Mouse (Mus musculus): ENCODE results near the gene Fam151b. TPM values are rescaled to one million over a fixed set of nuclear protein-coding genes. Genes with fewer than 3 reads are reported as not detected.

Gene Fam151b
- total and polyA plus RNA-seq, 3 experiments: 2.3 to 6.2 (median 6.1) TPM

DNA sequence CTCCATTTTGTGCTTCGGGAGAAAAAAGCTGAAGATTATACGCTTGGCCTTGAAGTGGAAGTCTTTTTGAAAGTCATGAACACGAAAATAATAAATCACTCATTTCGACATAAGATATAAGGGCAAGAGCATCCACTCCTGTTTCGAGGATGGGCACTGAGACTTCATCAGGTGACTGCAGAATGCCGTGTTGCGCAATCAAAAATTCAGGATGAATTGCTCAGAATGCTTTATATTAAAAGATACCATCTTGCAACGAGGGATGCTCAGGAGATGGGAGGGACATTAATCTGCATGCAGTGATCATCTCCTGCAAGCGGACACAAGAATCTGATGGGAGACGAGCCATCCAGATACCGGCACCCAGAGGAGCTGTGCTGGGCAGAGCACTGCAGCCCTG lies 64.2 kb downstream of the Fam151b start:
- no peak for DNase-seq

DNA sequence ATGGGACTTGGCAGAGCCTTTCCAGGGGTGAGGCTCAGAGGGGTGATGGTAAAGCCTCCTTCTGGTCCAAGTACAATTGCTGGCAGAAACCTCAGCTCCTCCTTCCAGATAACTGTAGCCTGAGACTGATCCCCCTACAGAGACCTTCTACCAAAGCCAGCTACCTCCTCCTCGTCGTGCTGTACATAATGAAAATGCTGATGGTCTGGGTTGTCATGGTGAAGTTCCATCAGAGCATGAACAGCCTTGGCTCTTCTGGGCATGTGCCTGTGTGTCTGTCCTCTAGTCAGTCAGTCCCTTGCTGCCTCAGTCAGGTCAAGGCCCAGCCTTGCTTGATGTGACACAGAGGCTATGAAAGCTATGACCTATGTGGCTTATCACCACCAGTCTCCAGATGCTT lies 73.3 kb downstream of the Fam151b start:
- DNase-seq: peak; percentile 54

DNA sequence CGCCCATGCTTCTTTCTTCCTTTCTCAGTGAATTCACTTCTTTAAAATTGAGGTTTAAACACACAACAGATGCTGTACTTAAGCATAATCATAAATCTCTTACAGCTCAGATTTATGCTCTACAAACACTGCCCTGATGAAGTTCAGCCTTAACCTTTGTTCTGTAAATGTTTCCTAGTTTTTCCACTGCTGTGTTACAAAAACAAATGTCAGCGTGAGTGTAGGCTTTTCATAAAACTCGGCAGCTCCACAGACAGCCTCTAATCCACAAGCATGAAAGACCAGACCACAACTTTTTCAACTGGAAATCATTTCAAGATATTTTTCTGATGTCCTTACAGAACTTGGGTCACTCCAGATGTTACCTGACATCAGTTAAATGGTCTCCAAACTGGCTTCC lies 80.3 kb downstream of the Fam151b start:
- no peak for DNase-seq

DNA sequence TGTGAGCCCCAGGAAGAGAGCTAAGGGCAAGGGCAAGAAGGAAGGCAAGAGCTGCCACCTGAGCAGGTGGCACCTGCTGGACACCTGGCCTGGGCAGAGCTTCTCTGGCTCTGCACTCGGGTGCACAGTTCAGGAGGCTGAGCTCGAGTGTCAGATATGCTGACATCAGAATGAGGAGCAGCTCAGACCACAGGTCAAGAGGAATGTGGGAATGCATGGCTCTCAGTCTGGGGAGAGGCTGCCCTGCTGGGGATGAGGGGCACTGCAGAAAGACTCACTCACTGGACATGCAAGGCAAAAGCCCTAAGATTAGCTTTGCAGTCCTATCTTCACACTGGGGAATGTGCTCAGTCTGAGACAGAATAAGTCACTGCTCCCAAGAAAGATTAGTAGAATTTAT lies 81.8 kb downstream of the Fam151b start:
- no peak for DNase-seq

Other genes with a start within 250 kb of the Fam151b start
- gene Gm20379, start 178.0 kb downstream of the Fam151b start, total RNA-seq (2021): not detected
- gene Gm20379, start 178.0 kb downstream of the Fam151b start, polyA plus RNA-seq (2012; rRNA removed): not detected in 2 replicates
- 1 to 10 TPM; 2.3 to 2.9 TPM for gene Dhfr, start 129.3 kb downstream of the Fam151b start, total RNA-seq (2021)
- 0.83 and 1.1 TPM in 2 replicates for gene Dhfr, start 129.3 kb downstream of the Fam151b start, polyA plus RNA-seq (2012; rRNA removed)
- 10 to 100 TPM; 17.9 to 21.6 TPM for gene Msh3, start 129.0 kb downstream of the Fam151b start, total RNA-seq (2021)
- 7.2 and 7.3 TPM in 2 replicates for gene Msh3, start 129.0 kb downstream of the Fam151b start, polyA plus RNA-seq (2012; rRNA removed)
- 1 to 10 TPM; 1.2 to 1.4 TPM for gene Ankrd34b, start 58.1 kb downstream of the Fam151b start, total RNA-seq (2021)
- 0.25 and 0.38 TPM in 2 replicates for gene Ankrd34b, start 58.1 kb downstream of the Fam151b start, polyA plus RNA-seq (2012; rRNA removed)
- gene Zfyve16, start 46.9 kb upstream of the Fam151b start, total RNA-seq (2021): 10 to 100 TPM; 22.1 to 25.1 TPM
- 1.0 and 1.1 TPM in 2 replicates for gene Zfyve16, start 46.9 kb upstream of the Fam151b start, polyA plus RNA-seq (2012; rRNA removed)
- gene Spz1, start 92.2 kb upstream of the Fam151b start, total RNA-seq (2021): not detected
- gene Spz1, start 92.2 kb upstream of the Fam151b start, polyA plus RNA-seq (2012; rRNA removed): not detected in 2 replicates
- gene Serinc5, start 127.1 kb upstream of the Fam151b start, total RNA-seq (2021): 100 to 1,000 TPM in 1 of 2 experiments, 10 to 100 TPM in 1; 39.4 to 119 TPM
- 20.0 and 38.6 TPM in 2 replicates for gene Serinc5, start 127.1 kb upstream of the Fam151b start, polyA plus RNA-seq (2012; rRNA removed)